Mouse (Mus musculus): ENCODE data around the gene Eftud2.

DNA sequence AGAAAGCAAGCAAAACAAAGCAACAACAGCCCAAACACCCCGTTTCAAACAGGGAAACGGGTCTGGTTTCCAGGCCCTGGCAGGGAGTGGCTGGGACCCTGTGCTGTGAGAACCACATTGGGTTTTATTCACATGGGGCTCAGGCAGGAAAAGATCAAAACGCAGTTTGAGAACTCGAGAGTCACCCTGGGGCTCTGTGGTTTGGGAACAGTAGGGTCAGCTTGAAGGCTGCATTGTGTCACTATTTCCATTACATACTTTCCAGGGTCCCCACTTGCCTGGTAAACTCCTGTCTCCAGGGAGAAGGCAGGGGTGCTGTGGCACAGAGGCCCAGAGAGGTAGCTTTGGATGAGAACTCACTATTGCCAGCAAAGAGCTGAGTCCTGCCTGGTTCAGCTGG is 53.7 kb downstream of the Eftud2 start:
- TF ChIP-seq CTCF (IDR thresholded peaks at IDR 0.05; ENCODE audit: insufficient read depth, low read length): no peak
- no peak for TF ChIP-seq POLR2A (IDR thresholded peaks at IDR 0.05; ENCODE audit: borderline replicate concordance, extremely low read depth, low read depth, low read length)

All from lung, adult 2 months (tissue).